19 mouse cellular contexts compared by ENCODE assay signal in the genomic region with DNA sequence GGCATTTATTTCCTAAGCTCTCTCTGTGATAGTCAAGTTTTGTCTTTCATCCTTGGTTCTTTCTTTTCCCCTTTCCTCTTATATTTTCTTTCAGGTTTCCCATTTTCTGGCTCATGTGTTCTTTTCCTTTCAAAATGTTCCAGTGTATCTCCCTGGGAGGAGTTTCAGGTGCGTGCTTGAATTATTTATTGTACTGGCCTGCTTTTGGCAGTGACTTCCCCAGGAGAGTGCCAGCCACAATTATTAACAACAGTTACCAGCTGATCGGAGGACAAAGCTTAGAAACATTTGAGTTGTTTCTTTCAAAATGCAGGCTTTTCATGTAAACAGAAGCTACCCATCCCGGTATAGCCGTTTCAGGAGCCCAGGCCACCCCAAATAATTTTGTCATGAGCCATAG.
"Had no signal": no experiment of that assay in that cellular context is flagged by ENCODE, and none has a peak within 500 bp of the region (broad histone marks: within the 10 kb centered on the region; RNA-seq: fewer than 3 reads in every experiment).

No protein-coding gene starts in this region.

- ATAC-seq: midbrain, embryonic 16.5 days had no signal

- H3K27ac ChIP-seq: midbrain, embryonic 10.5 days; midbrain, embryonic 12.5 days; neural tube, embryonic 13.5 days; neural tube, embryonic 15.5 days had no signal

- H3K9ac ChIP-seq: lung, embryonic 14.5 days; midbrain, embryonic 12.5 days; neural tube, embryonic 13.5 days; neural tube, embryonic 15.5 days had no signal

- H3K4me2 ChIP-seq: lung, embryonic 14.5 days; midbrain, embryonic 12.5 days; neural tube, embryonic 13.5 days; neural tube, embryonic 15.5 days had no signal

- H3K4me1 ChIP-seq: midbrain, embryonic 10.5 days; midbrain, embryonic 12.5 days; neural tube, embryonic 13.5 days; neural tube, embryonic 15.5 days had no signal

- H3K36me3 ChIP-seq: midbrain, embryonic 10.5 days; midbrain, embryonic 12.5 days; neural tube, embryonic 13.5 days; neural tube, embryonic 15.5 days had no signal

- DNase-seq: lung, adult 18-20 months; lung, embryonic 14.5 days; lung, postnatal 10 days; lung, postnatal 4 days; midbrain, embryonic 14.5 days; retina, postnatal 1 day; right cerebral cortex, adult 18-20 months; right cerebral cortex, postnatal 25 days; right cerebral cortex, postnatal 4 days; spleen, adult 18-20 months; thymus, adult 18-20 months; thymus, postnatal 14 days; thymus, postnatal 36 days had no signal

- H3K27me3 ChIP-seq: midbrain, embryonic 12.5 days; neural tube, embryonic 13.5 days; neural tube, embryonic 15.5 days had no signal

- H3K9me3 ChIP-seq: midbrain, embryonic 10.5 days; midbrain, embryonic 12.5 days; neural tube, embryonic 13.5 days; neural tube, embryonic 15.5 days had no signal

- H3K4me3 ChIP-seq: midbrain, embryonic 10.5 days; midbrain, embryonic 12.5 days; myocyte; neural tube, embryonic 13.5 days; neural tube, embryonic 15.5 days had no signal
